Mouse (Mus musculus) CD4-positive, CD25-positive, alpha-beta regulatory T cell, adult 2 months (primary cell): ENCODE results near the gene Fst.

Experiments used
- DNase-seq: peaks from one replicate; pipeline ENCODE4 v3.0.0-alpha.2; 2012; ENCODE audit warnings: low read depth, low spot score

The Fst gene

GRCm38 (mm10) chr13:114419364-114419763 is 39.4 kb downstream of the Fst start:
- no peak for DNase-seq

- no peak for DNase-seq
These were observed 46.4 kb downstream of the Fst start for GRCm38 (mm10) chr13:114412326-114412725.

- DNase-seq = no peak
These were observed 51.9 kb downstream of the Fst start for GRCm38 (mm10) chr13:114406866-114407265.

DNA sequence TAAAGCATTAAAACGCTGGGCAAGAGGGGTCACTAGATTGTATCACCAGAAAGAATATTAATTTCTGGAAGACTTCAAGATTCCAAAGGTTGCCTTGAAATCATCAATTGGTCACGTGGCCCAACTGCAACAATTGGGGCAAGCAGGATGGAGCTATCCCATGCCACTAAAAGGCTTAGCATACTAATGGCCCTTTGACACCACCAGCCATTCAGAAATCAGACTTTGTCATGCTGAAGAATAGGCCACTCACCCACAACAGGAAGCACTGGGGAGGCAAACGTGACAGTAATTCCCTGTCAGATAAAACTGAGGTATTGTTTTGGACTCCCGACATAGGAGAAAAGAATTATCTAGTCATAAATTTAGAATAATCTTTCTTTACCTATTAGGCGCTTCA is 52.3 kb downstream of the Fst start:
- DNase-seq = no peak

DNA sequence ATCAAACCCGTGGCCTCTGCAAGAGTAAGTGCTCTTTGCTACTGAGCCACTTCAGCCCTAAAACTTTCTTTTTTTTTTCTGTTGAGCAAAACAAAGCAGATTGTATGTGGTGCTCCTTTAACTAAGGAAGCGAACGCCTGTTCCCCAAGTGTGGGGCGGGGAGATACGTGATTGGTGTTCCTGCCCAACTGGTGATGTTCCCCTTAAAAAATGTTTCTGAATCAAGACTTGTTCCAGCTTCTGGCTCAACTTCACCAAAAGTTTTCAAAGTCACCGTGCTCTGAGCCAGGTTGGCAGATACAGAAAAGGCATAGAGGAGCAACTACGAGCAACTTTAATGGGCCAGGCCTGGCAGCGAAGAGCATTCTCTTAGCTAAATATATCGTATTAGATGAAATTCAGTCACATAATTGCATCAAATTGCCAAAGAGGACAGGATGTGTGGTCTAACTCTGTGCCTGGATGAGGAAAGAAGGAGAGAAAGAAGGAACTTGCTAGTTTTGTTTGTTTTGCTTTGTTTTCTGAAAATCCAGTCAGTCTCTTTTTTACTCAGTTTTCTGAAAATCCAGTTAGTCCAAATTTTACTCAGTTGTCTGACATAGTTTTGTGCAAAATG is 53.5 kb downstream of the Fst start:
- no peak for DNase-seq
